Mouse (Mus musculus): Measurements from ENCODE around the gene Braf.

- TF ChIP-seq CTCF (IDR thresholded peaks at IDR 0.05; ENCODE audit: low read depth) (no peak), EP300 (optimal IDR thresholded peaks at IDR 0.05) (no peak)
Observed at GRCm38 (mm10) chr6:39745456-39745855, 20.2 kb upstream of the Braf start.
